Mouse (Mus musculus): ENCODE measurements around the gene Ndufv3. TPM values are rescaled to one million over a fixed set of nuclear protein-coding genes. Genes with fewer than 3 reads are reported as not detected.

Gene Ndufv3
- 100 to 1,000 TPM; 222 to 229 TPM for total RNA-seq (2021)
- long read RNA-seq, experiment 1, transcript Ndufv3-201 (4 exons, 1,582 nt) = minor isoform, 14 of 118 reads
- long read RNA-seq, experiment 1, transcript Ndufv3-202 (3 exons, 493 nt) = major isoform, 102 of 118 reads
- long read RNA-seq, experiment 1, partial matches to known transcripts = 0 of 118 reads
- long read RNA-seq, experiment 1, other reads (novel, unspliced or antisense) = 2 of 118 reads
- long read RNA-seq, experiment 2, transcript Ndufv3-201 (4 exons, 1,582 nt) = minor isoform, 8 of 88 reads
- long read RNA-seq, experiment 2, transcript Ndufv3-202 (3 exons, 493 nt) = major isoform, 75 of 88 reads
- long read RNA-seq, experiment 2, partial matches to known transcripts = 1 of 88 reads
- long read RNA-seq, experiment 2, other reads (novel, unspliced or antisense) = 4 of 88 reads

GRCm38 (mm10) chr17:31519946-31520838, at the start of gene Ndufv3, which contains the start of gene Wdr4:
Gene Ndufv3 (plus strand): TSS chr17:31520115.
Gene Wdr4 (minus strand): TSS chr17:31519980.
- peak; percentile 40 for TF ChIP-seq CTCF (IDR thresholded peaks at IDR 0.05)
- H3K4me3 ChIP-seq = peak within 1 kb of the TSS; percentile 76
- intact Hi-C loops (cut with DNase I) = loop anchor here (2.0 kb wide), 1 partner anchor 45 kb away; the partner anchor contains the start of gene Pknox1
- peak; percentile 96 to 98 for DNase-seq (ENCODE audit: extremely low spot score in 1 of 2, low spot score in 2 of 2)
- peak within 1 kb of the TSS; percentile 94 for H3K27ac ChIP-seq

- Histone ChIP-seq H3K27ac (no peak overlapping the region), H3K4me3 (no peak overlapping the region)
- intact Hi-C loops (cut with DNase I) = no loop called here
- no peak for TF ChIP-seq CTCF (IDR thresholded peaks at IDR 0.05)
- no peak for DNase-seq (ENCODE audit: extremely low spot score in 1 of 2, low spot score in 2 of 2)
These were observed 49.0 kb upstream of the Ndufv3 start for GRCm38 (mm10) chr17:31470766-31471418.

GRCm38 (mm10) chr17:31474388-31474787, 45.5 kb upstream of the Ndufv3 start:
- TF ChIP-seq CTCF (IDR thresholded peaks at IDR 0.05) = no peak
- no peak for DNase-seq (ENCODE audit: extremely low spot score in 1 of 2, low spot score in 2 of 2)
- Histone ChIP-seq H3K4me3 (no peak overlapping the region), H3K27ac (no peak overlapping the region)
- intact Hi-C loops (cut with DNase I) = no loop called here

GRCm38 (mm10) chr17:31478606-31479005, 41.3 kb upstream of the Ndufv3 start:
- DNase-seq (ENCODE audit: extremely low spot score in 1 of 2, low spot score in 2 of 2) = no peak
- no peak for TF ChIP-seq CTCF (IDR thresholded peaks at IDR 0.05)
- intact Hi-C loops (cut with DNase I) = no loop called here
- no peak overlapping the region for H3K4me3 ChIP-seq
- H3K27ac ChIP-seq = no peak overlapping the region

- DNase-seq (ENCODE audit: extremely low spot score in 1 of 2, low spot score in 2 of 2) = no peak
- intact Hi-C loops (cut with DNase I) = no loop called here
- H3K27ac ChIP-seq = no peak overlapping the region
- no peak overlapping the region for H3K4me3 ChIP-seq
- TF ChIP-seq CTCF (IDR thresholded peaks at IDR 0.05) = no peak
These were observed 40.6 kb upstream of the Ndufv3 start for GRCm38 (mm10) chr17:31479108-31479844.

- Histone ChIP-seq H3K4me3 (no peak overlapping the region), H3K27ac (no peak overlapping the region)
- intact Hi-C loops (cut with DNase I) = no loop called here
- no peak for DNase-seq (ENCODE audit: extremely low spot score in 1 of 2, low spot score in 2 of 2)
- TF ChIP-seq CTCF (IDR thresholded peaks at IDR 0.05) = no peak
These were observed 33.2 kb upstream of the Ndufv3 start for GRCm38 (mm10) chr17:31486616-31487198.

GRCm38 (mm10) chr17:31487433-31488060, 32.4 kb upstream of the Ndufv3 start:
- no peak for DNase-seq (ENCODE audit: extremely low spot score in 1 of 2, low spot score in 2 of 2)
- Histone ChIP-seq H3K4me3 (no peak overlapping the region), H3K27ac (no peak overlapping the region)
- no peak for TF ChIP-seq CTCF (IDR thresholded peaks at IDR 0.05)
- intact Hi-C loops (cut with DNase I) = no loop called here

- intact Hi-C loops (cut with DNase I) = loop anchor here (5.0 kb wide), 2 partner anchors 354 to 479 kb away; no protein-coding TSS in a partner anchor
- Histone ChIP-seq H3K4me3 (no peak overlapping the region), H3K27ac (no peak overlapping the region)
- DNase-seq (ENCODE audit: extremely low spot score in 1 of 2, low spot score in 2 of 2) = no peak
- no peak for TF ChIP-seq CTCF (IDR thresholded peaks at IDR 0.05)
These were observed 28.6 kb upstream of the Ndufv3 start for GRCm38 (mm10) chr17:31491355-31491754.

GRCm38 (mm10) chr17:31492416-31492815, 27.5 kb upstream of the Ndufv3 start:
- intact Hi-C loops (cut with DNase I) = loop anchor here (1.0 to 5.0 kb wide), 5 partner anchors 114 to 480 kb away; no protein-coding TSS in a partner anchor
- Histone ChIP-seq H3K27ac (no peak overlapping the region), H3K4me3 (no peak overlapping the region)
- peak; percentile 99 for TF ChIP-seq CTCF (IDR thresholded peaks at IDR 0.05)
- peak; percentile 73 to 75 for DNase-seq (ENCODE audit: extremely low spot score in 1 of 2, low spot score in 2 of 2)

GRCm38 (mm10) chr17:31494989-31495388, 24.9 kb upstream of the Ndufv3 start:
- Histone ChIP-seq H3K27ac (no peak overlapping the region), H3K4me3 (no peak overlapping the region)
- intact Hi-C loops (cut with DNase I) = loop anchor here (5.0 kb wide), 2 partner anchors 358 to 483 kb away; no protein-coding TSS in a partner anchor
- no peak for TF ChIP-seq CTCF (IDR thresholded peaks at IDR 0.05)
- DNase-seq (ENCODE audit: extremely low spot score in 1 of 2, low spot score in 2 of 2) = no peak

Data from left cerebral cortex, adult 2 months (tissue).